ENCODE assay signal across 14 mouse cellular contexts in genomic region chr4:142927328-142928108, GRCm38 (mm10).
DNase-seq lines count a peak whose midpoint lies in the region.
"Had no signal": no experiment of that assay in that cellular context is flagged by ENCODE, and none has a peak within 500 bp of the region (broad histone marks: within the 10 kb centered on the region; RNA-seq: fewer than 3 reads in every experiment).

No protein-coding gene starts in this region.

- intact Hi-C loops in left cerebral cortex, postnatal 4 days (cut with DNase I), result no loop called here

- peak; percentile 69 for DNase-seq in left cerebral cortex, postnatal 4 days
- no peak for DNase-seq in left cerebral cortex, adult 18-20 months (ENCODE audit: low spot score in 2 of 2)
- DNase-seq in right cerebral cortex, adult 18-20 months, result peak; percentile 6
- DNase-seq in right cerebral cortex, postnatal 25 days, result no peak
- peak; percentile 54 for DNase-seq in cerebellum, adult 9-11 months
- peak; percentile 1 for DNase-seq in lung, postnatal 36 days
- DNase-seq in left cerebral cortex, adult 11 months (ENCODE audit: low spot score), result no peak
- DNase-seq: adrenal gland, adult 8-10 months; embryo, embryonic 11 days; gastrocnemius, postnatal 36 days; heart, postnatal 4 days; kidney, adult 11 months; kidney, postnatal 10 days; thymus, postnatal 36 days had no signal

Comparison
In these comparisons a context has a peak if more than half of its experiments do, and no peak if none do; other contexts are left out.
1. DNase-seq: peak in left cerebral cortex, postnatal 4 days (single experiment), right cerebral cortex, adult 18-20 months (single experiment), cerebellum, adult 9-11 months (single experiment) and lung, postnatal 36 days (single experiment); none in left cerebral cortex, adult 18-20 months (0 of 2), right cerebral cortex, postnatal 25 days (single experiment) and left cerebral cortex, adult 11 months (single experiment).